Mouse (Mus musculus) T-helper 17 cell (primary cell): ENCODE results near the gene Nanog.

Experiments used
- in situ Hi-C, 2 experiments: fragments of 300-600 bp; cut with MboI, MseI; formaldehyde crosslinking; loops; 1 replicate in 1 of 2; 2 replicates in 1 of 2; pipeline ENCODE4 v1.15.1; 2025; ENCODE audit warnings: high pct_unique_total_duplicates in 2 of 2

Nanog gene

DNA sequence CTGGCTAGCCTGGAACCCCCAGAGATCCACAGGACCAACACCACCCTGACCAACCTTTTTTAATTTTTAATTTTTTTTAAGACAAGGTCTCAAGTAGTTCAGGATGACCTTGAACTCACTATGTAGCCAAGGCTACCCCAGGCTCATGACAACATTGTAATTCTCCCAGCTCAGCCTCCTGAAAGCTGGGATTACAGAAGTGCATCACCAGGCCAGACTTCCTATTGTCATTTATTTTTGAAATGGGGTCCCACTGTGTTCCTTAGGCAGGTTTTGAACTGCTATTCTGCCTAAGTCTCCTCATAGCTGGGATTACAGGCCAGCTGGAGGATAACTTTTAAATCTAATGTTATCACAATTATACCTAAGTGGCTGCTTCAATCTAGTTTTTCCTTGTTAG lies 54.6 kb downstream of the Nanog start:
- in situ Hi-C loops, result loop anchor here in 1 of 2 experiments (25.0 kb wide), 1 partner anchor 1875 kb away; the partner anchor contains the start of gene C1s2

DNA sequence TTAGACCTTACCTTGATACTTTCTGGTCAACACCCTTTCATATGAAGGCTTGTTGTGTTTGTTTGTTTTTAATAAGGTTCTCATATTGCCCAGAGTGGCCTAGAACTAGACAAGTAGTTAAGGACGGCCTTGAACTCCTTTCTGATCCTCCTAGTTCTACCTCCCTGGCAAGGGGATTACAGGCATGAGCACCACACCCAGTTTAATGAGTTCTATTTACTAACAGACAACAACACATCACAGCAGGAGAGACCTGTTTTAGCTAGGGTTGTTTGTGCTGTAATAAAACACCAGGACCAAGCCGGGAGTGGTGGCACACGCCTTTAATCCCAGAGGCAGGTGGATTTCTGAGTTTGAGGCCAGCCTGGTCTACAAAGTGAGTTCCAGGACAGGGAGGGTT lies 55.2 kb downstream of the Nanog start:
- in situ Hi-C loops, result loop anchor here in 1 of 2 experiments (25.0 kb wide), 1 partner anchor 1875 kb away; the partner anchor contains the start of gene C1s2

DNA sequence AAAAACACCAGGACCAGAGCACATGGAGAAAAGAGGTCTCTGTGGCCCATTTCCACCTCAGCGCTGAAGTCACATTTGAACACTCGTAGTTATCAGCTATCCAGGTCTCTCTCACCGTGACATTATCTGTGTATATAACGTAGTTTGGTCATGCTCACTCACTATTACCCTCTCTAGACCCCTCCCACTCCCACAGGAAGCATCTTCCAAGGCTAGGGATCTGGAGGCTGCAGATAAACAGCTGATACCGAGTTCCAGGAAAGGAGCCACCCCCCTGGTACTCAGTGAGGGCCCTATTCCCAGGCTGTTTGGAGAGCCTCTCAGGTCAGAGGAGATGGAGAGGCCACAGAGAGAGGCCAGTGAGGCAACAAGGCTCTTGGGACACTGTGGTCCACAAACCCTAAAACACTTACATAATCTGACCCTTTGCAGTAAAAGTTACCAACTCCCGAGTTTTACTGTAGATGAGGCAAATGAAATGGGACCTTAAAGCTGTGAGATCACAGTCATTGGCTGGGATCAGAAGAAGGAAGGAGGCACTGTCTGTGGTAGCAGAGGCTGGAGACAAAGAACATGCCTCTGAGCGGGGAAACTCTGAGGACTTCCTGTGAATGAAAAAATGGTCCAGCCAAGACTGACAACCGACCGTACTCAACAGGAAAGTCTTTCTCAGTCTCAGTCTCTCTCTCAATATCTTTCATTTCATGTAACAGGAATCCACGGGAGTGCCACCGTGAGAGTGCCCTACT lies 55.8 kb downstream of the Nanog start:
- in situ Hi-C loops, result loop anchor here in 1 of 2 experiments (25.0 kb wide), 1 partner anchor 1874 kb away; the partner anchor contains the start of gene C1s2

DNA sequence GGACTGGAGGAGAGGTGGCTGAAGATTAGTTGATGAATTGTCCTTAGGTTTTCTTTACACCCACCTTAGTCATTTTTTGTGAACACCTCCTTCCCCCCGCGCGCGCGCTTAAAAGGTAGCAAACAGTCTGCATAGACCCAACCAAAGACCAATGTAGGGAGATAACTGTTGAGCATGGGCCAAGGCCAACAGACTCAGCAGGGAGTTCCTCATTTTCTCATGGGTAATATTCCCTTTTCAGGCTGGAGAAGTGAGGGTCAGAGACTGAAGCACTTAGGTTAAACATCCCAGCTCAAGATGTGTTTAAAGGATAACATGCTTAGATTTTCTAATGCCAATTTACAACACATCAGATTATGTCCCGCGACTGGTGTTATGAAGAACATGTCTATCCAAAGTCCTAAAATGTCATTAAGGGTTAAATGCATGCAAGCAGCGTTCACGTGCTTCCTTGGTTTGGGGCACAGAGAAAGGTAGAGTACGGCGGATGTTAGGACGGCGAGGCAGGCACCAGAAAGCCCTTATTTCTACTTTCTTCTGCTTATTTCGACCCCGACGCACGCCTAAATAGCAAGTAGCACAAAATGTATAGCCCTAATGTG lies 56.7 kb downstream of the Nanog start:
- in situ Hi-C loops, result loop anchor here in 1 of 2 experiments (25.0 kb wide), 1 partner anchor 1873 kb away; the partner anchor contains the start of gene C1s2
